Mouse (Mus musculus) stomach, adult 2 months (tissue): ENCODE data around the gene Chuk. TPM values are rescaled to one million over a fixed set of nuclear protein-coding genes. Genes with fewer than 3 reads are reported as not detected.

Experiments
- polyA plus RNA-seq: library from polyadenylated mRNA; depleted of rRNA; stranded (reverse); fragments of >200 nt; gene quantifications from 2 replicates; pipeline ENCODE4 v1.2.3, GENCODE M21; 2012; rRNA removed

Chuk gene
- 1.8 and 3.3 TPM in 2 replicates for polyA plus RNA-seq

DNA sequence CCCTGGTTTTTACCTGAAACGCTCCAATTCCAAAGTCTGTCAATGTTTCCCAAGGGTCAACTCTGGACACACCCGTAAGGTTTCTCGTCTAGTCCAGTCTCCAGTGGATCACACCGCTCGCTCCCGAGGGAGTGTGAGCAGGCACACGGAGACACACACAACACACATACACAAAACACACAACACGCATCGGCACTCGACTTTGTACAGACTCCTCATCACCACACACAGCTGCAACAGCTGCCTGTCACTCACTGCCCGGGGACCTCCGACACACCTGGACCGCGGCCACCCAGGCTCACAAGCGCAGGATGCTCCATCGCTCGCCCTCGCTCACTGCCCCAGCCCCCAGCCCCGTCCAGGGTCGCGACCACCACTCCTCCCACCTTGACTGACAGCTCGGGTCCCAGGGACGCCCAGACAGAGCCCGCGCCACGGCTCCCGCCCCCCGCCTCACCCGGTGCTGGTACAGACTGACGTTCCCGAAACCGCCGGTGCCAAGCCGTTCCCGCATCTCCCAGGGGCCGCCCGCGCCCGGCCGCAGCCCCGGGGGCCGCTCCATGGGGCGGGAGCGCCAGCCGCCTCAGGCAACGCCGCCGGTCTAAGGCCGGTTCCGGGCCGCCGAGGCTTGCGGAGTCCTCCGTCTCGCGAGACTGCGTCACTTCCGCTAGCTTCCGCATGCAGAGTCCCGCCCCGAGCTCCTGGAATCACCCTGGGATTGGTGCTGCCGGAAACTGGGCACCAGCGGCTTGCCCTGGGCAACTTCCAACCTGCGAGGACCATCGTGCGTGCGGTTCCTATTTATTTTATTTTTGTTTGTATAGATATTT lies at the start of gene Chuk:
Chuk (minus strand) TSS at position 650 of the 830 bp plus-strand sequence.

DNA sequence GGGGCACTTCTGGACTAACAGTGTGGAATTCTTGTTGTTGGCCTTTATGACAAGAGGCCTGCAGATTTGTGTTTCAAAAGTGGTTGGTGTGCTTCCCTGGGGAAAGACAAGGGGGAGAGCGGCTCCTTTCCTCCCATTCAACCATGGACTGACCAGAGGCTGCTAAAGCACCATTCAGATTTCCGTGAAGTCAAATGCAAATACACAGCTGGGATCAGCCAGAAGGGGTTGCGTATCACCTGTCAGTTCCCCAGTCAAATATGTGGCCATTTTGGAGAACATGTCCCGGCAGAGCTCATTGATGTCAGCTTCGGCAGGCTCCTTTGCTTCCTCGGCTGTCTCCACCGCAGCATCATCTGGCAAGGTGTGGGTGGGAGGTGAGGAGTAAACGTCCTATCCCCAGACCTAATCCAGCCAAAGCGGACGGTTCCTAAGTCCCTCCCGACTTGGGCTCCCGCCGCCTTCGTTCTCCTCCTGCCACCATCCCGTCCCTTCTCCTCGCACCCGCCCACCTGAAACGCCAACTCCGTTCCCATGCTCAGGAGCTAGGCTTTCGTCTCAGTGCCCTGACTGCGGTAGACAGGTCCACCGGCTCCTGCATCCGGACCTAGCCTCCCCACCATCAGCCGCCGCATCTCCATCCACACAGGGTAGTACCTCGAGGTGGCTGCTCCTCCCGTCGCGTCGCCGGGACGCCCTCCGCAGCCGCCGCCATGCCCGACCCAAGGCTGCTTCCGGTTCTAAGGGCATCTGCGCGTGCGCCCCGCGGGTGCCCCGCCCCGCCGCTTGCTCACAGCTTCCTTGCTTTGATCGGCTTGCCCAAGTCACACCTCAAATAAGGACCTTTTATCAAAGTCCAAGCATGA lies 38.7 kb upstream of the Chuk start, which contains the start of gene Bloc1s2:
Bloc1s2 (minus strand) TSS at position 745 of the 866 bp plus-strand sequence.

DNA sequence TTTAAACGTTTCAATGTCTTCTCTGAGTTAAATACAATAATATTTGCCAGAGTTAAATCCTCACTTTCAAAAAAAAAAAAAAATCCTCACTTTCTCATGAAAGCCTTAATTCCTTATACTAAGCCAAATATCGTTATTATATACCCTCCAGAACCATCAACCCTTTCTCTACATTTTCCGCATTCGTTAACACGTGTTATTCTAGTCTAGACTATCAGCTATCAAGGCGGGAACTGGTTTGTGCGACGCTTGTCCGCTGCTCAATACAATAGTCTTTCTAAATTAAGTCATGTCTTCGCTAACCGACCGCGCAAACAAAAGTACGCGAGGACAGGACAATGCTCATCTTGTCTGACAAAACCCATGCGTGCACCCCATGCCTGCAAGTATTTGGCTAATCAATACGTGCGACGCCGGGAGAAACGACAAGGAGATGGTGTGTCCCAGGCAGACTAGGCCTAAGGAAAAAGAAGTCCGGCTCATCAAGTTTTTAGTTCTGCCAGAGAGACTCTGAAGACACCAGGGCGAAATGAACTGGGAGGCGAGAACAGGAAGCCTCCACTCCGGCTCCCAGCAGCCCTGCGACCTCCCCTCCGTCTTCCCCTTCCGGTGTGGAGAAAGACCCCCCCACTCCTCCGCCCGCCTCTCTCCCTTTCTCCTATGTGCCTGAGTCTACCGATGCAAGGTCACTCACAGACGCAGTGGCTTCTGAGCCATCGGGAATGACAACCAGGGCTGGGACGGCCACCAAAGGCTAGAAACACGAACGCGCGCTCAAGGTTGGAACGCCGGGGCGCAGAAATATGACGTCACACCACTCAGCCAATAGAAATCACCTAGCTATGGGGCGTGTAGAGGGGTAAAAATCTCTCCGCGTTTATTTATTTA lies 28.0 kb upstream of the Chuk start, which contains the start of gene Cwf19l1:
Cwf19l1 (minus strand) TSS at position 805 of the 888 bp plus-strand sequence.

DNA sequence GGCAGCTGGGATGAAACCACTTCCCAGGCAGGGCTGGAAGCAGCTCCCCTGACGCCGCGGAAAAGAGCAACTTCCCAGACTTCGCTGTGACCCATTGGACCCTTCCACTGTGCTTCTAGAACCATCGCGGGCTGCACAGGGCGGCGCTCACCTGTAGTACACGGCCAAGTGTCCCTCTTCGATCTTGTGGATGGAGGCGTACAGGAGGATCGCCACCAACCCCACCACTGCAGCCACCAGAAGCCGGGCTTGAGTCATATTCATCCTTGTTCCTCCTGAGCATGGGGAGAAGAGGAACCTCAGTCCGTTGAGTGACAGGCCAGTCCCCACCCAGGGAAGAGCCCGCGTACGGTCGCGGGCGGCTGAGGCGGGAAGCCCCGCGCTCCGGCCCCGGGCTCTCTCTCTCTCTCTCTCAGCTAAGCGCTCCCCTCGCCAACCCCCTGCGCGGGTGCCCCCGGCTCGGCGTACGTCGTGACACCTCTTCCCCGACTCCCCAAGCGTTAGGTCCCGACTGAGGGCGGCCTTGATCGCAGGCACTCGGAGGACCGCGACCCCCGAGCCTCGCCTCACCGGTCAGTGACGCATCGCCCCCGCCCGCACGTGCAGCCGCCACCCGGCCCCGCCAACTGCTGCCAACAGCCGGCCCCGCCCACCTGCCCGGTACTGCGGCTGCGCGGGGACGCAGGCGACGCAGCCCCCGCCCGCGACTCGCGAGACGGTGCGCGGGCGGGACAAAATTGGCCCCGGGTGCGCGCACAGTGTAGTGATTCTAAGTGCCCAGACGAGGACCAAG lies 38.0 kb downstream of the Chuk start, which contains the start of gene Erlin1:
Erlin1 (minus strand) TSS at position 665 of the 793 bp plus-strand sequence.

DNA sequence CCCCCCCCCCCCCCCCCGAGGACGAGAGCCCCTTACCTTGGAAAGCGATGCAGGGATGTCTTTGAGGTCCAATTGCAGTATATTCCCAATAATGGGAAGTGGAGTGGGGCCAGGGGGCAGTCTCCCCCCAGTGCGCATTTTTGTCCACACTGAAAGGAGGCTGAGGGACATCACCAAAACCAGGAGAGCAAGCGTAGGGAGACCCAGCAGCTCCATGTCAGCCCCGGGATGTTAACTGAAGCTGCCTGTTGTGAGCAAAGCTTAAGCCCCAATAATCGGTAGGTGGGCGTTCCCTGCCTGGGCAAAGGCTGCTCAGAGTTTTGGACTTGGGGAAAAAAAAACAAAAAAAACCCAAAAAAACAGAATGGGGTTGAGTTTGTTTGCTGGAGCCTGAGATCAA lies 78.3 kb downstream of the Chuk start, which contains the start of gene Cyp2c23:
Cyp2c23 (minus strand) TSS at position 237 of the 400 bp plus-strand sequence.

Other genes starting within 250 kb of the Chuk start
- gene Dnmbp, start 167.3 kb downstream of the Chuk start, polyA plus RNA-seq, result 10.4 and 11.3 TPM in 2 replicates
- 19.5 and 21.7 TPM in 2 replicates for gene Cpn1, start 120.9 kb downstream of the Chuk start, polyA plus RNA-seq
- 1.5 and 1.7 TPM in 2 replicates for gene Cyp2c23, start 78.3 kb downstream of the Chuk start, polyA plus RNA-seq
- 3.8 and 6.4 TPM in 2 replicates for gene Erlin1, start 37.7 kb downstream of the Chuk start, polyA plus RNA-seq
- gene Cwf19l1, start 28.4 kb upstream of the Chuk start, polyA plus RNA-seq, result 0.34 and 1.0 TPM in 2 replicates
- 5.2 and 5.8 TPM in 2 replicates for gene Bloc1s2, start 39.0 kb upstream of the Chuk start, polyA plus RNA-seq
- not detected in 2 replicates for gene Pkd2l1, start 85.0 kb upstream of the Chuk start, polyA plus RNA-seq
- not detected in 2 replicates for gene Scd3, start 95.8 kb upstream of the Chuk start, polyA plus RNA-seq
- gene Scd2, start 186.2 kb upstream of the Chuk start, polyA plus RNA-seq, result 22.3 and 24.2 TPM in 2 replicates
- 0.05 TPM in 1 of 2 replicates, not detected in the other for gene Scd4, start 225.6 kb upstream of the Chuk start, polyA plus RNA-seq